Mouse (Mus musculus) ZHBTc4 (cell line): ENCODE data around the gene Nwd2.

ENCODE experiments used
- DNase-seq: peaks from one replicate; pipeline ENCODE4 v3.0.0-alpha.2; 2011; ENCODE audit warnings: low read depth, low spot score

The Nwd2 gene

DNA sequence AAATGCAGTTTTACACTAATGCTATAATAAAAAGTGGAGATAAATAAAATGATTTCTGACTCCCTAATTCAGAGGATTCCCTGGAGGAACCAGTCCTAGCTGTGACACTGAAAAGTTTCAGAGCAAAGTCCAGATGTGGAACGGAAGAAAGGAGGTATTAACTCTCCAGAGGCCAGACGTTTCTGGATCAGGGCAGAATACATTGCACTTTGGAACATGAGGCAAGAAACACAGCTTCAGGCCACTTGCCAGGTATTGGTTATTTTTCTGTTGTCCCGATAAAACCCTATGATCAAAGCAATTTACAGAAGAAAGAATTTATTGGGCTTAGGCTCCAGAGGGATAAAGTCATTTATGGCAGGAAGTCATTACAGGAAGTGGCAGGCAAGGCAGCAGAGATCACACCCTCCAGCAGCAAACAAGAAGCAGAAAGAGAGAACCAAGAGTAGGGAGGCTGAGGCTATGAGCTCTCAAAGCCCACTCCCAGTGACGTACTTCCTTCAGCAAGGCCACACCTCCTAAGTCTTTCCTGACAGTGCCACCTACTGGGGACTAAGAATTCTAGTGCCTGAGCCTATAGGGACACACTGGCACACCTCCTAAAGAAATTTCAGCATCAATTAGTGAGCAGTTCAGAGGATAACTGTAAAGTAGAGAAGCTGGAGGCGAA is 106.3 kb downstream of the Nwd2 start:
- peak; percentile 60 for DNase-seq

DNA sequence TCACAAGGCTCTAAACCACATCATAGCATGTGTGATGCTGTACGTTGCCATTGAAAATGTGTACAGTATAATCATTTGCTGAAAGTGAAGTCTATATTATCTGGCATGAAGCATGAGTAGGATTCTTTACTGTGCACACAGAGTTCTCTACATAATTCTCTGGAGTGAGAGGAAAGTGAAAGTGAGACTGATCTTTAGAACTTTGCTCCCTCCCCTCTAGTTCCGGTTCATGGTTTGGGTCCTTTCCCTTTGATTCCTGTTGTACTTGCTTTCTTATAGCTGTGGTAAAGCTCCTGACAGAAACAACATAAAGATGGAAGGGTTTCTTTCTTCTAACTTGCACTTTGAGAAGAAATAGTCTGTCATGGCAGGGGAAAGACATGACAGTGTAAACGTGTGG is 107.0 kb downstream of the Nwd2 start:
- no peak for DNase-seq

DNA sequence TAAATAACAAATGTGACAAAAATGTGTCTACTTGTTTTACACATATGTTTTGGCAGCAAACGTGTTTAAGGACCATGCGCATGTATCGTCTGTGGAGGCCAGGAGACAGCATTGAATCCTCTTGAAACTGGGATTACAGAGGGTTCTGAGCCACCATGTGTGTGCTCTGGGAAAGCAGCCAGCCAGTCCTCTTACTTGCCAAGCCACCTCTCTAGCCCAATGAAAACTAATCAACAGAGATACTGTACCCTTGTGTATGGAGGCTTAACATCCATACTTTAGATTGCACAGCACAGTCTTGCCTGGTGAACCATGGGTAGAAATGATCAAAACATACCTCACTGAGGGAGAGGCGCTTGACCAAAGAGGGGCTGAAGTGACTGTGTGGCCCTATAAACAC is 117.0 kb downstream of the Nwd2 start:
- DNase-seq, result no peak

DNA sequence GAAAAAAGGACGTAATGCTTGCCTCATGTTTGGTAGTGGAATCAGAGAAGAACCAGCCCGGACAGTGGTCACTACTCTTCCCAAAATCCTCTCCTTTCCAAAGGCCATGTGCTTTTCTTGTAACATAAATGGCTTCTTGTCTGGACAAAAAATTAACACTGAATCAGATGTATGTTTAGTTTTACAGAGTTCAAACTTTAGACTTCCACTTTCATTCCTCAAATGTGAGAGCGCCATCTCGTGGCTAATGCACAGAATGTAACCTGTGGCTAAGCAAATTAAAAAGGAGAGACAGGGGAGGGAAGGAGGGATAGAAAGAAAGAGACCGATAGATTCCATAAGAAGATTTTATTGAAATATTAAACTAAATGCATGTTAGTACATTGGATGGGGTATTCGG is 117.8 kb downstream of the Nwd2 start:
- DNase-seq, result peak; percentile 75

DNA sequence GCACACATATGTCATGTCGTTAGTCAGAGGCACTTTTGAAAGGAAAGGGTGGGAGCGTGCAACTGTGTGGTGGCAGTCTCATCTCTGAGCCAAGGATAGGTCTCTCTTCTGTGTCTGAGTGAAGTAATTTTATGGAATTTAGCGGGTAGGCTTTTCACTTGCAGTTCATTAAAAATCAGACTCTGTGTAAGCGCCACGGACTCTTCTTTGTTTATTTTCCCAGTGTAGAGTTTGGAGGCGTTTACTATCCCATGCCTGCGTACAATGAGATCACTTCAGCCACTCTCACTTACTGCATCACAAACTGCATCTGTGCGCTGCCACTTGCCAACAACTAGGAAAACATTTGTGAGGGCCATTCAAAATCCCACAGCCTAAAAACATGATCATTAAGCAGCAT is 118.6 kb downstream of the Nwd2 start:
- no peak for DNase-seq

DNA sequence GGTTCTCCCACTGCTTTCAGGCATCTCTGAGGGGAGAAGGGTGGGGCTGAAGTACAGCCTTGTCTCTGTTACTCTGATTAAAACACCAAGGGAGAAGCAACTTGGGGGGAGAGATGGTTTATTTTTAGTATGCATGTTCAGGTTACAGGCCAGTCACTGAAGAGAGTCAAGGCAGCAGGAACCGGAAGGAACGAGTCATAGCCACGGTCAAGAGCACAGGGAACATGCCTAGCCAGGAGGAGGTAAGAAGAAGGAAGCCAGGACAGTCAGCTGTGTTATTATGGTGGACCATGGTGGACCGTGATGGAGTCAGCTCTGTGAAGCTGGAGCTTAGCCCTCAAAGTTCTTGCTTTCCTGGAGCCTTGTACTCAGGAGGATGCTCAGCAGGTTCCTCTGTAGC is 119.3 kb downstream of the Nwd2 start:
- DNase-seq, result no peak

DNA sequence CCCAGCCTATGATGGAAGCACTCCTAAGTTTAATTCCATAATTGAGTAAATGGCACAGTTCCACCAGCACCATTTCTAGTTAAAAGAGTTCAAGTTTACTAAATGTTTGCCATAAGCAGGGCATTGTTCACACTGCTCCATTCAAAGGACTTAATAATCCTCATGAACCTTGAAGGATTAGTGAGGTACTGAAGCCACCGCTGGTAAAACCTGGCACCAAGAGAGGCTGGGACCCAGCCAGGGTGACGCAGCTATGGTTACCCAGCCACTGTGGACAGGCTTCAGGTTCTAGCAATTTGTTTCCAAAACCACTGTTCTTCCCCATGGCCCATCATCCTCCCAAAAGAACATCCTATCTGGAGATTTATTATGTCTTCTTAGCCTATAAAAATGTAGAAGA is 124.1 kb downstream of the Nwd2 start:
- DNase-seq, result no peak

DNA sequence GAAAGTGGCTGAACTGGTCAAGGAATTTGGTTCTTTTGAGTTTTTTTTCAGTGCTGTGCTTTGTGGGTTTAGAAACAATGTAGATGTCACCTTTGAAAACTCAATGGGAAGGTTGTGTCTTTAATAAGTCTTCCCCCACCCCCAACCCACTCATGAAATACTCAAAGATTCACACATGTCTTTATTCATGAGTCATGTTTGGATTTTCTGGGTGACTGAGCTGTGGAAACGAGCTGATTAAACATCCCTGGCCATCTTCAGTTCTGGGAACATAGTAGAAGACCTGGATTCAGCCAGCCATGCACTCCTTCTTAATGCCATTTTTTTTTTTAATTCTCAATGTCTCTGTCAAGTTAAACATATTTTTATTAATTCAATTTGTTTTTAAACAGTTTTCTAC is 124.7 kb downstream of the Nwd2 start:
- no peak for DNase-seq

DNA sequence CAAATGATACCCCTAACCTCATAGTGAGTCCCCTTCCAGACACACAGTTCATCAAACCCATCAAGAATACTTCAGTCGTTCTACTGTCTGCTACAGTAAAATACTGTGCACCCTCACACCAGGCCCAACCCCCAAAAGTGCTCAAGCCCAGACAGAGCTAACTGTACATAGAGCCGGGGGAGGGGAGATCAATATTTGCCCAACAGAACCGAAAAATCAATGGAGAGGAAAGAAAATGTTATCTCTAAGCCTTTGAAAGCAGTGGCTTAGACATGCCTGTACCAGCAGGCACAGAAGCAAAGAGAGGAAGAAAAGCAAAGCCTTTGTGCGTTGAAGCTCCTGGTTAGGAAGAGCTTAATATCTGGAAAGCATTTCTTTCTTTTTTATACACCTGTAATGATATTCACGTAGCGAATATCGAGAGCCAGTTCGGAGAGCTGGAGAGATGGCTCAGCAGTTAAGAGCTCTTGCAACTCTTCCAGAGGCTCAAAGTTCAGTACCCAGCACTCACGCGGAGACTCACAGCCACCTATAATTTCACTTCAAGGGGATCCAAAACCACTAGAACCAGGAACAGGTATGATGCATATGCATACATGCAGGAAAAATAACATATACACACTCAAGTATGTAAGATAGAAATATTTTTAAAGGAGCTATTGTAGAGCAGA is 139.4 kb downstream of the Nwd2 start:
- no peak for DNase-seq

DNA sequence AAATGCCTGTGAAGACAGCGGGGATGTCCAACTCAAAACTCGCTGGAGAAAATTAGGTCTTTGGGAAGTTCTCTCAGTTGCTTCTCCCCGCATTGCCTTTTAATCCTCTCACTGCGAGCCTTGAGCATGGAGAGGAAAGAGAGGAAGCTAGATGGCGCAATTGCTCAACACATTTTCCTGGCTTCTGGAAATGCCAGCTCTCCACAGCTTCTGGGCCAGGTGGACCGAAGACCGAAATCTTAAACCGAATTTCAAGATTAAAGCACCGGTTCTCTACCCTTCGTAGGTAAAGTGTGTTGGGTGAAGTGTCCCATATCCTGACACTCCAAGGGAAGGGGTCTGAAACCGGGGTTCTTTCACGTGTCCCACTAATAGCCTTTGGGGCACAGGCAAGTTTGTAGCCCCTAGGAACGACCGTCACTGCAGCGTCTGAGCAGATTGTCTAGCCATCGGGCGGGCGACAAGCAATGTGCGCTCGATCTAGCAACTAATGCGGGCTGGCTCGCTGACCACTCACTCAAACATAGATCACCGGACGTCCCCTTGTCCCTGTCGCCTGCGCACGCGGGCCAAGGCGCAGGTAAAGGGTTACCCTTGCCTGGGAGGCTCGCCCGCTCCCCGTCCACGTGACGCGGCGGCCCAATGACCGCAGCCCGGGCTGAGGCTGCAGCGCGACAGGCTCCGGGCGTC is 163.1 kb downstream of the Nwd2 start, which contains the start of gene 0610040J01Rik:
0610040J01Rik (plus strand) TSS at position 545 of the 690 bp plus-strand sequence.
- DNase-seq, result peak; percentile 87

DNA sequence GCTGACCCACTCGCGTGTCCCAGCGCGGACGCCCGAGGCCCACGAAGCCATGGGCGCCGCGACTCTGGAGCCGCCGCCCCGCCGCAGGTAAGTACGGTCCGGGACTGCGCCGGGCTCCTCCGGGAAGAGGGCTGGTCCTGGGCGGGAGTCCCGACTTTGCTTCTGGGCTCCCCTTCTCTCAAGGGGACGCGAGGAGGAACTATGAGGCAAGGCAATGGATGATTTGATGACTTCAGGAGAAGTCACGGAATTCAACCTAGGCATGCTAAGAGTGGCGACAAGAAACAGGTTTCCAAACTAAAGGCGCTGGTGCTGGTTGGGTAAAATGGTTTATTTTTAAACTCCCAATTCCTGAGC is 163.6 kb downstream of the Nwd2 start:
- no peak for DNase-seq

DNA sequence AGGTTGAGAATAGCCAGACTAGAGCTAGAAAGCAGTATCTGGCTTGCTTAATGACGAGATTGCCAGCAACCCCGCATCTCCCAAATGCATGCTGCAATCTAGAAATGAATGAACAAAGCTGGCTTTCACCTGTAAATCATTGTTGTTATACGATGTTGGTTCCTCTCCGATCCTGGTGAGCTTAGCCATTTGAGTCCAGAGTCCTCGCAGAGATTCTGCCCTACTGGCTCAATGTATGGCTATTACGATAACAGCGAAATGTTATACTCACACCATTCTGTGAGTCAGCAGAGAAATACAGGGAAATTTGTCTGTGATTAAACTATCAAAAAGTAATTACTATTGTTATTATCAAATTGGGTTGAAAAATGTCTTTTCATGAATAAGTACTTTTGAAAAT is 167.7 kb downstream of the Nwd2 start:
- DNase-seq, result no peak

DNA sequence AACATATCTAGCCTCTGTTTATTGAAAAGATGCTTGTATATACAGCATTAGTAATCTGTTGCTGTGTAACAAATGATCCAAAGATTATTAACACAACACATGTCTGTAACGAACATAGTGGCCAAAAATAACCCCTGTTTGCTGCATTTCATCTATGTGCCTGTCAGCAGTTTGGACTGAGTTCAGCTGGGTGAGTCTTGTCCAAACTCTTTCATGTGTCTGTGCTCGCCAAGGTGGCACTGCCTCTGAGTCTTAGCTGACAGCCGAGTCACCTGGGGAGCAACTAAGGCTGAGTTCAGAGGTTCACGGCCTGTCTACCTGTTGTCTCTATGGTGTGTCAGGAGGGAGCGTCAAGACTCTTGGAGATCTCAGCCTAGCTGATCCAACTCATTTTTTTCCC is 168.4 kb downstream of the Nwd2 start:
- no peak for DNase-seq

DNA sequence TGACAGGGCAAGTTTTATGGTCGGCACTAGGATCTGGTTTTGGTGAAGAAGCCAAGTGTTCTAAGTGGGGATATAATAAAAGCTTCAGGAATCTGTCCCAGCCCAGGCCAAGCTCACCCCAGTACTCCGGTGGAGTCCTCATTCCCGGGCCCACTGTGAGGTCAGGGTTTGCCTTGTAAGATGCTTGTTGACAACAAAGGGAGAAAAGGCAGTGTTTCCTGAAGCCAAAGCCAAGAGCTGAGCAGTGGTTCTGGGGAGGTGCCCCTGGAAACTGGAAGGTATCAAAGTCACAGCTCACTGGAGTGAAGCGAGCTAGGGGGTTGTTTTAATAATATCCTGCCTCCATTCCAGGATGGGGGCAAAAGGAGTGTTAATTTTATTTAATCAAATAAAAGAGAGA is 170.1 kb downstream of the Nwd2 start:
- DNase-seq, result no peak

DNA sequence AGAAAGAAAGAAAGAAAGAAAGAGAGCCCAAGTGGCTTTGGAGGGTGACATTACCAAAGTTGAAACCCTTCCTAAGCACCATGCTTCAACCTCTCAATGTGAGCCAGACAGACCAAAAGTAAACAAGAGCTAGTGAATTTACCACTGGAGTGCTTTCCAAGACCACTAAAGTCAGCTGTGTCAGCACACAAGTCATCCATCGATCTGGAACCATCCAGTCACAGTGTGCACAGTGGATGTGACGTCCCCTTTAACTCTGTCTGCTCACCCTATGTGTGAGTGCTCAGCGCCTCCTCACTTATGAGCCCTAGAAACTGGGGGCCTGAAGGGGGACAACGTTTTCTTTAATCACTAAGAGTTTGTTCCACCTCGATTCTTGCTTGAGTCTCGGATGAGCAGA is 170.6 kb downstream of the Nwd2 start:
- DNase-seq, result no peak

DNA sequence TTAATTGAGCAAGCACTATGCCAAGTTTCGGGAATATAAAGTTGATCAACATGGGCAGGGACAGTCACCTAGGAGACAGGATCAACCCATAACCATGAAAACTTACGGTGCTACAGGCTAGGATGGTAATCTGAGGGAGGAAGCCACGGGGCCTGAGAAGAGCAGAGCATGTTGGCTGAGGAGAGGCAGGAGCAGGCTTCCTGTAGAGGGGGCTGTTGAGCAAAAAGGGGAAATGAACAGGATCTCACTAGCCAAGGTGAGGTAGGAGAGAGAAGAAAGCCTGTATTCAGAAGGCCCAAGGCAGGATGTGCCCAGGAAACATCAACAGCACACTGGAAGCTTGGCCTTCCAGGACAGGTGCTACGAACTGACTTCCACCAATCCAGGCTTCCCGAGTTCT is 172.3 kb downstream of the Nwd2 start:
- DNase-seq, result peak; percentile 23

DNA sequence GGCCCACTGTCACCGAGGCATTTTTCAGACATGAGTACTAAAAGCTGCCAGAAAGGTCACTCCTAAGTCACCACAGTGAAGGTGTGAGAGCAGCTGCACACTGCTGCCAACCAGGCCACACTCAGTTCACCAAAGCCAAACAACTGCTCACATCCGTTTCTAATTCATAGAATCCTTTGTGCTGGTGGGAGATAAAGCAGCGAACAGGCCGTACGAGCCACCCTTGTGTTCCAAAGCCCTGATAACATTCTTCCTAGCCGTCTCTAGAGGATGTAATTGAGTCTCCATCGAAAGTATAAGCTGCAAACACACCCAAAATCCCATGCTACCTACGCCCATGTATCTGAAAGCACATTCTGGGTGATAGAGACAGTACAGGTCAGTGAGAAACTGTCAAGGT is 173.0 kb downstream of the Nwd2 start:
- DNase-seq, result no peak

DNA sequence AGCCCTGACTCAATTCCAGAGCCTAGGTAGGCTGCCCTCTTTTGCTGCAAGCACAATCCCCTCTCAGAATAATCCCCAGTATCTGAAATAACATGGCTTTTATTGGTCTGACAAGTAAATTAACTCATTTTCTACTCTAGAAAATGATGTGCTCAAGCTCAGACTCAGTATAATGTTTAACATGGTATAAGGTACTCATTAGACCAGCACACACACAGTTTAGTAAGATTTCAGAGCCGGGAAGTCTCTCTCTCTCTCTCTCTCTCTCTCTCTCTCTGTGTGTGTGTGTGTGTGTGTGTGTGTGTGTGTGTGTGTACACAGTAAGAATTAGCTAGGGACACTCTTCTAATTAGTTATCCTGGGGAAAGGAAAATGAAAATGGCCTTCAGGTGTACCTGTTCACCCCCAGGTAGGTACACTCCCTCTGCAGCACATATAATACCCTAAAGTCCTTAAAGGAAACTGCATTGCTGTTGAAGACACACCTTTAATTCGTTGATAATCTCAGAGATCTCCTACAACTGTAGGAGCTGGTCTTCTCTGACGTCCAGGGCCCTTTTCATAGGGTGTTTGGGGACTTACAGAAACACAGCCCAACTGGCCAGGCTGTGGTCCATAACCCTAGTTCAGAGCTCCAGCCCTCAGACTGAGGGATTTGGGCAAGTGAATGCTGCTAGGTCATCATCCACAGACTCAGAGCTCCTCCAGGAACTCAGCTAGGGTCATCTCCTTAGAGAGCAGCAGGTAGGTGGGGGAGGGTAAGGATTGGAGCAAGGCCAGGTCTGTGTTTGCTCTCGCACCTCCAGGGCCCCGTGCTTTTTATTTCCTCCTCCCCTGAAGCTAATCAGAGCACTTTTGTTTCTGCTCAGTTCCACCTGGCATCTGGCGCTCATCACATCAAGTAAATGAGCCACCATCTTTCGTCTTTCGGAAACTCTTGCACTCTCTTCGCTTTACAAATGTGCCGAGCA is 174.7 kb downstream of the Nwd2 start:
- no peak for DNase-seq

DNA sequence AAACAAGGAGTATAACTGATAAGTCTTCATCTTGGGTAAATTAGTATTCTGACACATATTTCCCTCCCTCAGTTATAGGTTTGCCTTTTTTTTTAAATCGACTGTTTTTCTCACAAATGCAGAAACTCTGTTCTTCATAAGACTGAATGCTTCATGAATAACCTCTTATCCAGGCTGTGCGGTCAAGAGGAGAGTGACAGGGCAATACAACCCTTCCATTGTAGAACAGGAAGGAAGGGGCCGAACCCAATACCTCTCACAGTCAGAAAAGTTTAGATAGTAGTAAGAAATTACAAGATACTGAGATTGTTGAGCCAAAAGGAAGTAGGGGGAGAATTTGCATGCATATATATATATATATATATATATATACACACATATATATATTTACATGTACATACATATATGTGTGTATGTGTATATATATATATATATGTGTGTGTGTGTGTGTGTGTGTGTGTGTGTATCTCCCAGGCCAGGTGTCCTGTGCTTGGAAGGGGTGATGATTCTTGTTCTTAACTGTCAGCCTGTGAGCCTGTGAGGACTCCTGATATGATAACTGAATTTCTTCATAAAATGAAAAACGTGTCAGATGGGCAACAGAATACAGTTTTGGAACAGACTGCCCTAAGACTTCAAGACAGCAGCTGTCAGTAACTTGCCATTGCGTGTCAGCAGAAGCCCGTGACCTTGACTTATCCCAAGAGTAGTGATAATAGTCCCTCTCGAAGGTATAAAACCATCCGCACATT is 175.9 kb downstream of the Nwd2 start:
- DNase-seq, result no peak

DNA sequence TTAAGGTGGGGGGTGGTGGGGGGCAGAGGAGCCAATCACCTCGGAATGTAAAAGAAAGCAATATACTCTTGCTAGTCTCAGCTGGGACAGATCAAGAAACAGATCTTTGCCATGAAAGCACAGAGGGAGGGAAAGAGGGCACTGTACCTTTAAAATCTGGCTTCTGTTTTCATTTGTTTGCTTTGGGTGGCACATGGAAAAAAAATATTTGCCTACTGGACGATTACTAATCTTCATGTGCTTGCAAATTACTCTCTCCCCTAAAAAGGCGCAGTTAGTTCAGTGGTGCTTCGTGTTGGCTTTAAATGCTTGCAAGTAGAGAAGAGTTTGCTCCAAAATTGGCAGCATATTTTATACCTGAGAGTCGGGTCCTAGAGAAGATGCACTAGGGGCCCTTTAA is 177.0 kb downstream of the Nwd2 start:
- DNase-seq, result no peak

DNA sequence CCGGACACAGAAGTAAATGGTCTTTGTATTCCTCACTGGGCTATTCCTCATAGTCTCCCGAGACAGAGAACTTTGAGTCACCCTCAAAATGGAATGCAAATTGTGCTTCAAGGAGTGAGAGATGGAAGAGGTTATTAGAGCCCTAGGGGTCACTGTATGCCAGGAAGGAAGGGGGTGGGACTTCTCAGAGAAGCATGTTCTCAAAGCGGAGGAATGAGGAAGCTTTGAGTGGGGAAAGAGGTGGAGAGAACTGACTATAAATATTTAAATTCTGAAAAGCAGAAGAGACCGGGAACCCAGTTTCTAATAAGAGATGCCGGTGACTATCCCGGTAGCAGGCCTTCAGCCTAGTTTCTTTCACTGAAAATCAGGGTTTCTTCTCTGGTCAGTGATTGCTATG is 178.1 kb downstream of the Nwd2 start:
- DNase-seq, result no peak
